Mouse (Mus musculus): ENCODE measurements around the gene Lgr5.

DNA sequence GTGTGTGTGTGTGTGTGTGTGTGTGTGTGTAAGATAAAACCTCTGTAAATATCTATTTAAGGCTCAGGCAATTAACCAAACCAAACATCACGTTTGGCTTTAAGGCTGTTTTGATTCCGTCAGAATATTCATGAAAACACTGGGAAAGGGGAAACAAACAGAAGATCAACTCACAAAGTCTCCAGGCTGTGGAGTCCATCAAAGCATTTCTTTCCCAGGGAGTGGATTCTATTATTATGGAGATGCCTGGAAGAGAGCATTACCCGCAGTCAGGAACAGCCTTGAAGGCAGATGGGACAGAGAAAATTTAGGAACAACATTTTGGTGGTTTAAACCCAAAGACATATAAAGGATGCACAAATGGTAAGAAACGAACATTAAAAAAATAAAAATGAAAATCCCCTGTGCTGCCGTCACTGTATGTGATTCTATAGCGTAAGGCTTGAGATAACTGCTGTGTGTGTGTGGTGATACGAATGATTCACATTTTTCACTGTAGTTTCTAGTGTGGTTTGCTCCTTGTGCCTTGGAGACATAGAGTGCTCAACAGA, 112.5 kb downstream of the Lgr5 start:
- no peak for TF ChIP-seq CTCF (IDR thresholded peaks at IDR 0.05; ENCODE audit: control insufficient read depth, insufficient read depth, insufficient read length)
- no peak for TF ChIP-seq USF1 (IDR thresholded peaks at IDR 0.05; ENCODE audit: low read depth)
- TF ChIP-seq MAX (IDR thresholded peaks at IDR 0.05): no peak
- no peak for TF ChIP-seq FOSL1 (IDR thresholded peaks at IDR 0.05; ENCODE audit: insufficient read depth, low read length, poor library complexity, severe bottlenecking)

Measured in C2C12 (cell line).